Mouse (Mus musculus) ES-E14 (cell line): ENCODE measurements around the gene Klf3. TPM values are rescaled to one million over a fixed set of nuclear protein-coding genes. Genes with fewer than 3 reads are reported as not detected.

ENCODE experiments used
- DNase-seq: peaks from one replicate; pipeline ENCODE4 v3.0.0-alpha.2; 2013; ENCODE audit warnings: low read depth, low spot score
- H3K27ac ChIP-seq: 2 replicates; pipeline ENCODE4 v1.5.1; 2012; ENCODE audit warnings: low read depth, mild to moderate bottlenecking, low read length, moderate library complexity, mixed read lengths; ENCODE audit not compliant: poor library complexity, insufficient read depth, severe bottlenecking
- H3K36me3 ChIP-seq: 2 replicates; pipeline ENCODE4 v1.6.1; 2012; ENCODE audit warnings: mild to moderate bottlenecking, low read length, moderate library complexity, mixed read lengths; ENCODE audit not compliant: control insufficient read depth, poor library complexity, insufficient read depth, severe bottlenecking
- H3K4me1 ChIP-seq, 2 experiments: fragments of 150-350 bp in 1 of 2; sonication (generic) in 1 of 2; 2 replicates each; pipeline ENCODE4 v1.6.1; 2012; ENCODE audit warnings: low read length in 2 of 2, mild to moderate bottlenecking in 1 of 2, mixed read lengths in 1 of 2; ENCODE audit not compliant: control insufficient read depth in 2 of 2, insufficient read depth in 2 of 2, poor library complexity in 1 of 2
- H3K4me3 ChIP-seq, 2 experiments: fragments of 150-350 bp in 1 of 2; sonication (generic) in 1 of 2; 2 replicates each; pipeline ENCODE4 v1.5.1; 2012; ENCODE audit warnings: low read length in 2 of 2, low read depth in 1 of 2, mild to moderate bottlenecking in 1 of 2, mixed read lengths in 1 of 2; ENCODE audit not compliant: insufficient read depth in 1 of 2, poor library complexity in 1 of 2, severe bottlenecking in 1 of 2
- H3K9ac ChIP-seq: 2 replicates; pipeline ENCODE4 v1.6.1; 2012; ENCODE audit warnings: low read depth, mild to moderate bottlenecking, low read length, mixed read lengths; ENCODE audit not compliant: poor library complexity, insufficient read depth, severe bottlenecking
- H3K9me3 ChIP-seq: fragments of 150-350 bp; sonication (generic); 2 replicates; pipeline ENCODE4 v1.6.1; 2012; ENCODE audit warnings: low read depth, mild to moderate bottlenecking, low read length; ENCODE audit not compliant: control insufficient read depth, insufficient read depth
- CHD2 ChIP-seq: IDR thresholded peaks from 2 replicates; pipeline ENCODE4 v1.6.1; 2014; ENCODE audit warnings: mild to moderate bottlenecking, low read depth, low read length, inconsistent platforms
- HCFC1 ChIP-seq: IDR thresholded peaks from 2 replicates; pipeline ENCODE4 v1.6.1; 2012; ENCODE audit warnings: low read length, inconsistent platforms, borderline replicate concordance; ENCODE audit not compliant: insufficient read depth
- MAFK ChIP-seq: IDR thresholded peaks from 2 replicates; pipeline ENCODE4 v1.6.1; 2014; ENCODE audit warnings: mild to moderate bottlenecking, low read depth, low read length, inconsistent platforms; ENCODE audit not compliant: insufficient read depth
- ZC3H11A ChIP-seq: IDR thresholded peaks from 2 replicates; pipeline ENCODE4 v1.6.1; 2012; ENCODE audit warnings: low read depth, mild to moderate bottlenecking, inconsistent platforms, low read length, borderline replicate concordance
- ZNF384 ChIP-seq: IDR thresholded peaks from 2 replicates; pipeline ENCODE4 v1.6.1; 2012; ENCODE audit warnings: low read depth, low read length, inconsistent platforms
- in situ Hi-C, 2 experiments: fragments of 600-800 bp; cut with MboI; formaldehyde crosslinking; loops; one replicate each; pipeline ENCODE4 v1.15.1; 2025; ENCODE audit warnings: low sequenced_read_pairs in 2 of 2, inconsistent platforms in 1 of 2; ENCODE audit not compliant: unreplicated experiment in 2 of 2
- total RNA-seq: library from RNA; depleted of rRNA; stranded (reverse); fragments of 300-350 nt; gene quantifications from 2 replicates; pipeline ENCODE4 v1.2.3, GENCODE M21; 2012

Gene Klf3
- total RNA-seq, 1 experiment, result 22.9 TPM

DNA sequence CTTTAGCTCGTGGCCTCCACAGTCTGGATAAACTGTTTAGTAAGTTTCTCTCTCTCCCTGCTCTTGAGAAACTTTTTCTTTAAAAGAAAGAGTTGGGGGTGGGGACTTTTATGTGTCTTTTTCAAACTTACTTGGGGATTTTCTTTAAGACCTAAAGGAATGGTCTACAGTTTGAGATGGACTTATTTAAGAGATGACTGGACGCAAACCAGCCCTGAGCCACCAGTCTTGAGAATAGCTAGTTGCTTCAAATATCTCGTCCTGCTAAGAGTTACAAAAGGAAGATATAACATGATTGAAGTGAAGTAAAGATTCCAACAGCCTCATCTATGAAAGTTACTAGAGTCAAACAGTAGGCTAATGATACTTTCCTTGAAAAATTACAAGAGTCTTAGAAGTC is 4.0 kb downstream of the Klf3 start:
- Histone ChIP-seq H3K36me3 (peaks cover 4% of the 10 kb centered on the region; the same call in 1 of the 2 replicates), H3K4me1 (peaks cover 8 to 10% of the 10 kb centered on the region in 2 experiments), H3K9me3 (no peaks in the 10 kb centered on the region), H3K27ac (no peak overlapping the region), H3K9ac (no peak overlapping the region; the same call in 1 of the 2 replicates), H3K4me3 (no peak overlapping the region; a peak in 1 of 4 replicates)
- in situ Hi-C loops, result loop anchor here in 1 of 2 experiments (25.0 kb wide), 1 partner anchor 220 kb away; no protein-coding TSS in a partner anchor
- DNase-seq, result no peak
- TF ChIP-seq ZC3H11A (no peak), CHD2 (no peak), MAFK (no peak)

GRCm38 (mm10) chr5:64807603-64808002 is 4.4 kb downstream of the Klf3 start:
- Histone ChIP-seq H3K9me3 (no peaks in the 10 kb centered on the region), H3K36me3 (peaks cover 4% of the 10 kb centered on the region; the same call in 1 of the 2 replicates), H3K9ac (no peak overlapping the region; the same call in 1 of the 2 replicates), H3K4me1 (peaks cover 8 to 10% of the 10 kb centered on the region in 2 experiments), H3K27ac (no peak overlapping the region; the same call in 1 of the 2 replicates), H3K4me3 (peak overlapping the region; percentile 45 to 48)
- in situ Hi-C loops, result loop anchor here in 1 of 2 experiments (25.0 kb wide), 1 partner anchor 220 kb away; no protein-coding TSS in a partner anchor
- TF ChIP-seq CHD2 (no peak), HCFC1 (no peak), ZNF384 (no peak), ZC3H11A (no peak), MAFK (no peak)
- no peak for DNase-seq

- H3K27ac ChIP-seq, result peak overlapping the region; percentile 26; the same call in 1 of the 2 replicates
- peaks cover 8 to 10% of the 10 kb centered on the region in 2 experiments for H3K4me1 ChIP-seq
- in situ Hi-C loops, result loop anchor here in 1 of 2 experiments (25.0 kb wide), 1 partner anchor 221 kb away; no protein-coding TSS in a partner anchor
- peak overlapping the region; percentile 45 to 48 for H3K4me3 ChIP-seq
- DNase-seq, result no peak
- H3K9me3 ChIP-seq, result no peaks in the 10 kb centered on the region
- peak overlapping the region; percentile 46; the same call in 1 of the 2 replicates for H3K9ac ChIP-seq
- TF ChIP-seq ZNF384 (no peak), HCFC1 (no peak), CHD2 (no peak), ZC3H11A (no peak), MAFK (no peak)
- H3K36me3 ChIP-seq, result peaks cover 4% of the 10 kb centered on the region; the same call in 1 of the 2 replicates
Measured at GRCm38 (mm10) chr5:64808106-64809010, 5.2 kb downstream of the Klf3 start.

DNA sequence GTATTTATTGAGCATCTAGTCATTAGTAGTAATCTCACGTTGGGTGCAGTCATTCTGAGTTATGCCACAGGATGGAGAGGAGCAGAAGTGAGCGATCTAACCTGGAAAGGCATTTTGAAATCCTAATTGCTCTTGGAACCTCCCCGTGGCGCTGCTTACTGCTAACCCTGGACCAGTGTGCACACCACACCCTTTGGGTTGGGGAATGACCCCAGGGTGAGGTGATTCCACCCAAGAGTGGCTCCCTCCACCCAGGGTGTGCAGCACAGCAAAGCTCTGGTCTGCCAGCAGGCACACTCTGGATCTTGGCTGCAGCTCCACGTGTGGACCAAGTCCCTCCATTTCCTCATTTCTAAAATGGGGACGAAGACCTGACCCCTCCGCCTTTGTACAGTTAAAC is 6.1 kb downstream of the Klf3 start:
- in situ Hi-C loops, result loop anchor here in 1 of 2 experiments (25.0 kb wide), 1 partner anchor 222 kb away; no protein-coding TSS in a partner anchor
- peak overlapping the region; percentile 27 to 47 for H3K4me3 ChIP-seq
- H3K27ac ChIP-seq, result peak overlapping the region; percentile 42; the same call in 1 of the 2 replicates
- peaks cover 7% of the 10 kb centered on the region; the same call in 1 of the 2 replicates for H3K36me3 ChIP-seq
- DNase-seq, result no peak
- TF ChIP-seq ZNF384 (no peak), CHD2 (no peak), MAFK (no peak), HCFC1 (no peak), ZC3H11A (no peak)
- H3K4me1 ChIP-seq, result peaks cover 8 to 14% of the 10 kb centered on the region in 2 experiments
- H3K9me3 ChIP-seq, result no peaks in the 10 kb centered on the region
- peak overlapping the region; percentile 23; the same call in 1 of the 2 replicates for H3K9ac ChIP-seq
